Mouse (Mus musculus): ENCODE data around the gene Gpr141. TPM values are rescaled to one million over a fixed set of nuclear protein-coding genes. Genes with fewer than 3 reads are reported as not detected.

The Gpr141 gene
- total and polyA plus RNA-seq, 3 experiments, result not detected

DNA sequence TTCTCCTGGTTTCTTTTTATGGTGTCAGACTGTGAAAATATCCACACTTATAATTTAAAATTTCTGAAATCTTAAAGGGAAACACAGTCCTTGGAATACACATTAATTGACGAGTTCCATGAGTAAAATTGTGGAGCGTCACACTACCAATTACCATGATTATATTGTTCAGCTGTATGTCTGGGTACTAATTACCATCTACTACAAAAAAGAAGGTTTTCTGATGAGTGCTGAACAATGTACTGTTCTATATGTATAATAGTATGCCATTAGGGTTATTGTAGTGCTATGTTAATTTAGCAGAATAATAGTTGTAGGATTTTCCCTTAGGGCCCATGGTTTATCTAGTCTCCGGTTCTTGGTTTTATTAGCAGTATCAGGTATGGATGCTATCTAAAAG is 29.1 kb downstream of the Gpr141 start:
- Histone ChIP-seq H3K27ac (ENCODE audit: control insufficient read depth, low read depth, low read length) (no peak overlapping the region), H3K9me3 (replicated peaks; ENCODE audit: insufficient read depth, low read length) (no peaks in the 10 kb centered on the region), H3K27me3 (ENCODE audit: control insufficient read depth in 1 of 2, insufficient read depth in 2 of 2, low read length in 2 of 2) (no peaks in the 10 kb centered on the region), H3K9ac (ENCODE audit: control insufficient read depth, low read depth, low read length, poor library complexity, severe bottlenecking) (no peak overlapping the region), H3K36me3 (ENCODE audit: control insufficient read depth in 1 of 2, insufficient read depth in 2 of 2, low read length in 2 of 2) (no peaks in the 10 kb centered on the region), H3K4me1 (ENCODE audit: control insufficient read depth in 1 of 2, insufficient read depth in 2 of 2, low read length in 2 of 2) (no peaks in the 10 kb centered on the region), H3K4me3 (ENCODE audit: control insufficient read depth in 1 of 2, insufficient read depth in 1 of 2, low read depth in 2 of 2, low read length in 2 of 2) (no peak overlapping the region), H3K79me2 (ENCODE audit: control insufficient read depth, insufficient read depth, low read length, poor library complexity) (no peaks in the 10 kb centered on the region)
- no peak for DNase-seq (ENCODE audit: low read depth, low spot score)
- TF ChIP-seq USF2 (IDR thresholded peaks at IDR 0.05; ENCODE audit: borderline replicate concordance in 1 of 2, insufficient read depth in 1 of 2, low read depth in 1 of 2, low read length in 2 of 2), result no peak
- TF ChIP-seq E2F4 (IDR thresholded peaks at IDR 0.05; ENCODE audit: borderline replicate concordance, low read depth, low read length), result no peak
- TF ChIP-seq POLR2AphosphoS5 (IDR thresholded peaks at IDR 0.05; ENCODE audit: borderline replicate concordance, low read depth, low read length), result no peak
- TF ChIP-seq TCF12 (IDR thresholded peaks at IDR 0.05; ENCODE audit: low read depth, low read length), result no peak
- no peak for TF ChIP-seq ZKSCAN1 (IDR thresholded peaks at IDR 0.05; ENCODE audit: low read depth, low read length)
- TF ChIP-seq GABPA (IDR thresholded peaks at IDR 0.05; ENCODE audit: low read depth, low read length), result no peak
- TF ChIP-seq POLR2A (IDR thresholded peaks at IDR 0.05; ENCODE audit: control insufficient read depth in 1 of 2, insufficient read depth in 1 of 2, low read depth in 1 of 2, low read length in 2 of 2, poor library complexity in 1 of 2), result no peak
- TF ChIP-seq HCFC1 (IDR thresholded peaks at IDR 0.05; ENCODE audit: low read depth, low read length), result no peak
- no peak for TF ChIP-seq MYB (IDR thresholded peaks at IDR 0.05; ENCODE audit: low read depth, low read length)
- TF ChIP-seq ZNF384 (IDR thresholded peaks at IDR 0.05; ENCODE audit: low read depth, low read length), result no peak
- TF ChIP-seq CTCF (IDR thresholded peaks at IDR 0.05 in 2 of 3, conservative IDR thresholded peaks at IDR 0.05 in 1 of 3; ENCODE audit: control insufficient read depth in 1 of 3, insufficient read depth in 1 of 3, low read depth in 2 of 3, low read length in 3 of 3, poor library complexity in 1 of 3, severe bottlenecking in 1 of 3), result no peak
- TF ChIP-seq NRF1 (IDR thresholded peaks at IDR 0.05; ENCODE audit: insufficient read depth, low read depth, low read length, poor library complexity, severe bottlenecking), result no peak
- TF ChIP-seq MEF2A (IDR thresholded peaks at IDR 0.05; ENCODE audit: extremely low read depth, insufficient replicate concordance, low read depth, low read length, poor library complexity, severe bottlenecking), result no peak

- Histone ChIP-seq H3K36me3 (ENCODE audit: control insufficient read depth in 1 of 2, insufficient read depth in 2 of 2, low read length in 2 of 2) (no peaks in the 10 kb centered on the region), H3K4me1 (ENCODE audit: control insufficient read depth in 1 of 2, insufficient read depth in 2 of 2, low read length in 2 of 2) (no peaks in the 10 kb centered on the region), H3K27ac (ENCODE audit: control insufficient read depth, low read depth, low read length) (no peak overlapping the region), H3K27me3 (ENCODE audit: control insufficient read depth in 1 of 2, insufficient read depth in 2 of 2, low read length in 2 of 2) (no peaks in the 10 kb centered on the region), H3K9ac (ENCODE audit: control insufficient read depth, low read depth, low read length, poor library complexity, severe bottlenecking) (no peak overlapping the region), H3K79me2 (ENCODE audit: control insufficient read depth, insufficient read depth, low read length, poor library complexity) (no peaks in the 10 kb centered on the region), H3K4me3 (ENCODE audit: control insufficient read depth in 1 of 2, insufficient read depth in 1 of 2, low read depth in 2 of 2, low read length in 2 of 2) (no peak overlapping the region), H3K9me3 (replicated peaks; ENCODE audit: insufficient read depth, low read length) (no peaks in the 10 kb centered on the region)
- peak; percentile 2 for DNase-seq (ENCODE audit: low read depth, low spot score)
- no peak for TF ChIP-seq ELF1 (IDR thresholded peaks at IDR 0.05; ENCODE audit: low read depth, low read length)
- TF ChIP-seq ZKSCAN1 (IDR thresholded peaks at IDR 0.05; ENCODE audit: low read depth, low read length), result no peak
- no peak for TF ChIP-seq E2F4 (IDR thresholded peaks at IDR 0.05; ENCODE audit: borderline replicate concordance, low read depth, low read length)
- TF ChIP-seq TAL1 (IDR thresholded peaks at IDR 0.05; ENCODE audit: low read length), result no peak
- TF ChIP-seq ZMIZ1 (IDR thresholded peaks at IDR 0.05; ENCODE audit: low read depth, low read length), result no peak
- TF ChIP-seq KAT2A (conservative IDR thresholded peaks at IDR 0.05; ENCODE audit: low read depth, low read length), result no peak
These were observed 29.6 kb downstream of the Gpr141 start for GRCm38 (mm10) chr13:19794486-19794885.

Measured in MEL (cell line).